Mouse (Mus musculus) liver, embryonic 14 days (tissue): ENCODE data around the gene Eomes. TPM values are rescaled to one million over a fixed set of nuclear protein-coding genes. Genes with fewer than 3 reads are reported as not detected.

Source experiments
- polyA plus RNA-seq: library from polyadenylated mRNA; depleted of rRNA; stranded (reverse); fragments of >200 nt; gene quantifications from 2 replicates; pipeline ENCODE4 v1.2.3, GENCODE M21; 2012; rRNA removed

Eomes gene
- under 0.01 and 0.01 TPM in 2 replicates for polyA plus RNA-seq

DNA sequence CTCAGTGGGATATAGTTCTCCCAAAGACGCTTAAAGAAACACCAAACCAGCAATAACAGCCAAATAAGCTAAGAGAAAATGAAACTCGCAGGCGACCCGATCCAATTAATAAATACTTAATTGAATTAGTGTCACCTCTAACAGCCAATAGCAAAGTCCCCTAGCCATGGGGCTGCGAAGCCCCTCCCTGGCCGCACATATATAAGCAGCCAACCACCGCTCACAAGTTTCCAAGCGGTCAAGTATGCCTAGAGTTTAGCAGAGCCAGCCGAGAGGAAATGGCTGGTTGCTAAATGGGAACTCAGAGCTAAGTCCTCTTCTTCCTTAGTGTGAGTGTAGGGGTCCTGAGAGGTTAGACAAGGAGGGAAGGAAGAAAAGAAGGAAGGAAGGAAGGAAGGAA lies at the start of gene Eomes:
TSS of gene Eomes (plus strand) at position 252 of the 400 bp plus-strand sequence.

DNA sequence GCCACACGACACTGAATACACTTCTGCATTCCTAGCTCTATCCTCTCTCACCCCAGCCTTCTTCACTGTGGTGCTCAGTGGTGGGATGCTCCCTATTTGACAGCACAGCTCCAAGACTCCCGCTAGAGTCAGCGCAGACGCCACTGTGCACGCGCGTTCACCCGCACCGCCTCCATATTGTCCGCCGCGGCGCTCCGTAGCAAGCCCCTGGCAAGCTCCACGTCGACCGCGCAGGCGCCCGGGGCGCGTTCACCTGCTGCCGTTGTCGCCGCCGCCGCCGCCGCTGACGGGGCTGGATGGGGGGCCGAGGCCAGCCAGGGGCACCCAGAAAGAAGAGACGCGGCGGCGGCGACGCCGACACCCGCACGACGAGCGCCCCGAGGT lies 28.0 kb downstream of the Eomes start, which contains the start of gene Golga4:
TSS of gene Golga4 (plus strand) at position 248 of the 384 bp plus-strand sequence.

Other genes with a start within 250 kb of the Eomes start
- 13.2 and 14.6 TPM in 2 replicates for gene Golga4, start 28.1 kb downstream of the Eomes start, polyA plus RNA-seq
- gene Itga9, start 128.5 kb downstream of the Eomes start, polyA plus RNA-seq = 1.9 and 2.3 TPM in 2 replicates